Mouse (Mus musculus) hindbrain, embryonic 11.5 days (tissue): ENCODE measurements around the gene Patj. TPM values are rescaled to one million over a fixed set of nuclear protein-coding genes. Genes with fewer than 3 reads are reported as not detected.
"Not testable (repeated sequence)": the region's sequence is repeated elsewhere in the genome, so short reads cannot be mapped to it uniquely, and the experiment has no call there.

Source experiments
- ATAC-seq: fragments of 200-750 bp; cut with Nextera tagmentation; 2 replicates; pipeline ENCODE4 v1.8.0; 2017; ENCODE audit warnings: mild to moderate bottlenecking, moderate TSS enrichment, moderate library complexity; ENCODE audit not compliant: low FRiP score
- DNase-seq: peaks from one replicate; pipeline ENCODE4 v3.0.0-alpha.2; 2015; ENCODE audit warnings: low spot score
- H3K27ac ChIP-seq: fragments of 300-500 bp; sonication (generic); 2 replicates; pipeline ENCODE4 v1.5.1; 2014; ENCODE audit warnings: mild to moderate bottlenecking, low read depth, low read length
- H3K27me3 ChIP-seq: fragments of 300-500 bp; sonication (generic); 2 replicates; pipeline ENCODE4 v1.6.1; 2014; ENCODE audit warnings: mild to moderate bottlenecking, low read length, moderate library complexity, mixed read lengths; ENCODE audit not compliant: control insufficient read depth, insufficient read depth
- H3K36me3 ChIP-seq: fragments of 300-500 bp; sonication (generic); 2 replicates; pipeline ENCODE4 v1.6.1; 2014; ENCODE audit warnings: mild to moderate bottlenecking, low read length, moderate library complexity, mixed read lengths; ENCODE audit not compliant: control insufficient read depth, insufficient read depth
- H3K4me1 ChIP-seq: fragments of 300-500 bp; sonication (generic); replicated peaks from 2 replicates; pipeline ENCODE4 v1.6.1; 2014; ENCODE audit warnings: low read length, mixed read lengths; ENCODE audit not compliant: control insufficient read depth, insufficient read depth
- H3K4me2 ChIP-seq: fragments of 300-500 bp; sonication (generic); replicated peaks from 2 replicates; pipeline ENCODE4 v1.6.1; 2014; ENCODE audit warnings: mild to moderate bottlenecking, low read depth, low read length
- H3K4me3 ChIP-seq: fragments of 300-500 bp; sonication (generic); 2 replicates; pipeline ENCODE4 v1.5.1; 2014; ENCODE audit warnings: low read depth, low read length
- H3K9ac ChIP-seq: fragments of 300-500 bp; sonication (generic); 2 replicates; pipeline ENCODE4 v1.6.1; 2014; ENCODE audit warnings: low read depth, low read length
- H3K9me3 ChIP-seq: fragments of 300-500 bp; sonication (generic); 2 replicates; pipeline ENCODE4 v1.6.1; 2016; ENCODE audit warnings: low read length; ENCODE audit not compliant: control insufficient read depth
- WGBS: fragments of 180-500 bp; shearing (Covaris S2); extraction: QIAGEN DNeasy Blood & Tissue Kit; methylation state at CpG from one replicate; pipeline ENCODE4 v1.1.7; 2014; 5-methylcytosine and 5-hydroxymethylcytosine counted together
- polyA plus RNA-seq: library from polyadenylated mRNA; unstranded; fragments of >200 nt; fragmentation: Nextera tagmentation; extraction: Ambion mirVana; gene quantifications from 2 replicates; pipeline ENCODE4 v1.2.1, GENCODE M21; 2014

Gene Patj
- polyA plus RNA-seq, 1 experiment from 2014 or later: 9.7 TPM

DNA sequence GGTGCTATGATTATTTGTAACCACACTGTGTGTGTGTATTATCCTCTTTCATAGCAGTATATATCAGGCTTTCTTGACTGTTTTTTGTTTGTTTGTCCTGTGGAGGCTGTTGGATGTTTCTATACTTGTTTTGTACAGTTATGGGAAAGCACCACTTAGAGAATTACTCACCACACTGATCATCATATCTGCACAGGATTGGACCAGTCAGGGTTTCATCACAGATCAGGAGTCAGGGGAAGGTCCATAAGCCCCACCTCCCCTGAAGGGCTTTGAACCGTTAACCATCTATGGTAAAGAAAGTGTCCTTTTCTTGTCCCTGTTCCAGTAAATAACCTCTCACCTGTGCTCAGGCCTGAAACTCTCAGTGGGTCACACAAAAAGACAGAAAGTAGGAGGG is 226.6 kb downstream of the Patj start:
- 81% methylated on average over 1 of the region's 1 CpGs for WGBS
- ATAC-seq (no peak), DNase-seq (no peak)
- Histone ChIP-seq H3K4me1 (no peaks in the 10 kb centered on the region; the same call in 1 of the 2 replicates), H3K9me3 (no peaks in the 10 kb centered on the region), H3K4me3 (no peak overlapping the region), H3K27ac (no peak overlapping the region), H3K4me2 (no peak overlapping the region), H3K9ac (no peak overlapping the region), H3K27me3 (no peaks in the 10 kb centered on the region), H3K36me3 (no peaks in the 10 kb centered on the region)

DNA sequence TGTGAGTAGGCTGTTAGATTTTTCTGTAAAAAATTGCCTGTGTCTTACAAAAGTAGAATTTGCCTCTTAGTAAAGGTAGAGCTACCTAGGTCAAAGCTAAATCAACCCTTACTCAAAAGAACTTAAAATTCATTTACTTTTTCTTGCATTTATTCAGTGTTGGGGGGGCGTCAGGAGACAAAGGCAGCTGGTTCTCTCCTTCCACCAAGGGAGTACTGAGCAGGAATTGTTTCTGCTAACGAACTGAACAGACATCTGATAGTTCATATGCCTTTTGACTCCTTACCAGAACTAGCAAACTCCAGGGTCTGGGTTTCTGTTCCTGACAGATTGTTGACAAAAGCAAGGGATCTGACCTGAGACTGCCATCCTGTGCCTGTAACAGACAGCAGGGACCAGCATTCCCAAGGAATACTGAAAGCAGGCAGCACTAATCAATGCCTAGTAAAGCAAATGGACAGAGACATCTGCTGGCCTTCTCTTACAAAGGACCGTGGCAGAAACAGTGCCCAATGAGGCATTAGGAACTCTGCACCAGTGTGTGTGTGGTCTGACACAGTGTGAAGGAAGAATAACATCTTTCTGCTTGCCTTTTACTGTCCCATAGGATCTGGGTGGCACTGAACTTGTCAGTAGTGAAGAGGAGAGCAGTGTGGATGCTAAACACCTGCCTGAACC is 227.6 kb downstream of the Patj start:
- Histone ChIP-seq H3K9ac (no peak overlapping the region), H3K9me3 (no peaks in the 10 kb centered on the region), H3K4me3 (no peak overlapping the region), H3K27ac (no peak overlapping the region), H3K36me3 (no peaks in the 10 kb centered on the region), H3K4me2 (no peak overlapping the region), H3K27me3 (no peaks in the 10 kb centered on the region), H3K4me1 (no peaks in the 10 kb centered on the region; the same call in 1 of the 2 replicates)
- WGBS: 35% methylated on average over 3 of the region's 3 CpGs
- DNase-seq (peak; percentile 37), ATAC-seq (peak; percentile 81)

GRCm38 (mm10) chr4:98628286-98628685 is 232.7 kb downstream of the Patj start:
- no peak for ATAC-seq
- Histone ChIP-seq H3K4me3 (no peak overlapping the region), H3K4me2 (no peak overlapping the region), H3K27me3 (no peaks in the 10 kb centered on the region), H3K27ac (no peak overlapping the region), H3K9me3 (no peaks in the 10 kb centered on the region), H3K36me3 (no peaks in the 10 kb centered on the region), H3K4me1 (no peaks in the 10 kb centered on the region; the same call in 1 of the 2 replicates), H3K9ac (no peak overlapping the region)
- WGBS: 90% methylated on average over 6 of the region's 6 CpGs
- DNase-seq: no peak

GRCm38 (mm10) chr4:98629217-98629616 is 233.6 kb downstream of the Patj start:
- not testable (repeated sequence) for ATAC-seq, H3K27ac ChIP-seq, H3K9ac ChIP-seq, H3K27me3 ChIP-seq, H3K9me3 ChIP-seq, H3K4me1 ChIP-seq, H3K4me3 ChIP-seq, H3K36me3 ChIP-seq, H3K4me2 ChIP-seq, DNase-seq

DNA sequence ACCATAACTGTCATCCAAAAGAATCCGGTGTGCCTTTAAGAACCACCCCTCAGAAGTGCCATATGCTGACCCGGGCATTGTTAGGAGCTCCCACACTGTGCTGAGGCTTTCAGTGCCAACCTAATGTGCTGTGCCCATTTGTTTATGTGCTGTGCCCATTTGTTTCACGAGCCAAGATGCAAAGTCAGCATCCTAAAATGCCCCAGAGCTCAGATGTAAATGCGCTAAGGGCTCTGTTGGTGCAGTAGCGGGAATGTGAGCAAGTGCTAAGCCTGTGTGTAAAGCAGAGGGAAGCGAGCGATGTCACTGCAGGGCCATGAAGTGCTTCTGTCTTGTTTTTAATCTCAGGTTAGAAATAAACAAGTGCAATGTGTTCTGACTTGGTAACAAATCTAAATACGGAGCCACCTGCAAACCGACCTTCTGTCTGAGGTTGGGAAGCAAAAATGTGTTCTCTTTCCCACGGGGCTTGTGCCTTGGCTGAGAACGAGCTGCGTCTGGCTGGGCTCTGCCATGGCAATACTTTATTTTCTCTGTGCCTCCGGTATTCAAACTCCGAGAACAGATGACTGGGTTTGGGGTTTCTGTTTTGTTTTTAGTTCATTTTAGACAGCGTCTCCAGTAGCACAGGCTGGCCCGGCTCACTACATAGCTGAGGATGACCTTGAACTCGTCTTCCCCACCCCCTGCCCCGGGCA is 239.7 kb downstream of the Patj start:
- Histone ChIP-seq H3K9ac (no peak overlapping the region), H3K36me3 (no peaks in the 10 kb centered on the region), H3K4me3 (no peak overlapping the region), H3K9me3 (no peaks in the 10 kb centered on the region), H3K4me1 (no peaks in the 10 kb centered on the region), H3K27ac (no peak overlapping the region), H3K27me3 (no peaks in the 10 kb centered on the region), H3K4me2 (no peak overlapping the region)
- 89% methylated on average over 18 of the region's 18 CpGs for WGBS
- DNase-seq (no peak), ATAC-seq (no peak)

- DNase-seq (no peak), ATAC-seq (no peak)
- no peak overlapping the region for H3K27ac ChIP-seq
- H3K4me3 ChIP-seq: no peak overlapping the region
- H3K4me2 ChIP-seq: no peak overlapping the region
- 94% methylated on average over 8 of the region's 8 CpGs for WGBS
- no peak overlapping the region for H3K9ac ChIP-seq
- H3K27me3 ChIP-seq: no peaks in the 10 kb centered on the region
- no peaks in the 10 kb centered on the region for H3K36me3 ChIP-seq
- H3K9me3 ChIP-seq: no peaks in the 10 kb centered on the region
- H3K4me1 ChIP-seq: no peaks in the 10 kb centered on the region
Measured at GRCm38 (mm10) chr4:98638731-98639130, 243.1 kb downstream of the Patj start.

DNA sequence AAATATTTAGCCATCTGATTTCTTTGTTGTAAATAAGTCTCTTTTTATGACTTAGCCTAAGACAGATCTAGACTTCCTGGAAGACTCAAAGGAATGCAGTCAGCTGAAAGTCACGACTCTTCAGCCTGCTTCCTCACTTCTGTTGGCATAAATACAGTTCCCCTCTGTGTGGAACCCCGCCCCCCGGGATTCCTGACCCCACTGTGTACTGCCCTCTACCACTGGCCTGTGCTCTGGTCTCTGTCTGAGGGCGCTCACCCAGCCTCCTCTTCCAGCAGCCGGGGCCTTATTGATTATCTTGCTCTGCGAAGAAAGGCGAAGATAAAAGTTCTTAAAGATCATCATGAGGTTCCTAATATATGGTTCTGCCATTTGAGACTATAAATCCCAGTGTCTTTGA is 258.1 kb downstream of the Patj start:
- Histone ChIP-seq H3K36me3 (no peaks in the 10 kb centered on the region), H3K27ac (no peak overlapping the region), H3K9me3 (no peaks in the 10 kb centered on the region), H3K4me2 (no peak overlapping the region), H3K4me3 (no peak overlapping the region), H3K4me1 (no peaks in the 10 kb centered on the region), H3K27me3 (no peaks in the 10 kb centered on the region), H3K9ac (no peak overlapping the region)
- no peak for ATAC-seq
- 69% methylated on average over 7 of the region's 7 CpGs for WGBS
- DNase-seq: no peak

DNA sequence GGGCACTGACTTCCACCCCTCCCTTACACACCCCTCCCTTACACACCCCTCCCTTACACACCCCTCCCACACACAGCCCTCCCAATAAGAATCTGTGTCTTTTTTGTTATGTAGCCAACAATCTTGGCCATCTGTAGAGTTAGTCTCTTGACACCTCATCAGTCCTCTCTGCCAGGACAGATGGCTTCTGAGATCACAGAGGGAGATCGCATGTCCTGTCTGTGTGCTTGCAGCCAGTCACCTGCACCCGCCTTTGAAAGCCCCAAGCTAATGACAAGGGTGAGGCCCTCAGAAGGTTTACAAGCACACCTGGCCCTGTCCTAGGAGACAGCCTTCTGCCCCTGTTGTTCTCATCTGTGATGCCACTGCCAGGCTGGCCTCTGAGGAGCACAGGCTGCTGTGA is 258.8 kb downstream of the Patj start:
- Histone ChIP-seq H3K4me1 (no peaks in the 10 kb centered on the region), H3K27ac (no peak overlapping the region), H3K9me3 (no peaks in the 10 kb centered on the region), H3K27me3 (no peaks in the 10 kb centered on the region), H3K4me3 (no peak overlapping the region), H3K36me3 (no peaks in the 10 kb centered on the region), H3K9ac (no peak overlapping the region), H3K4me2 (no peak overlapping the region)
- whole genome bisulfite sequencing: 43% methylated on average over 2 of the region's 2 CpGs
- ATAC-seq: peak; percentile 40; the same call in 1 of the 2 replicates
- DNase-seq: no peak

DNA sequence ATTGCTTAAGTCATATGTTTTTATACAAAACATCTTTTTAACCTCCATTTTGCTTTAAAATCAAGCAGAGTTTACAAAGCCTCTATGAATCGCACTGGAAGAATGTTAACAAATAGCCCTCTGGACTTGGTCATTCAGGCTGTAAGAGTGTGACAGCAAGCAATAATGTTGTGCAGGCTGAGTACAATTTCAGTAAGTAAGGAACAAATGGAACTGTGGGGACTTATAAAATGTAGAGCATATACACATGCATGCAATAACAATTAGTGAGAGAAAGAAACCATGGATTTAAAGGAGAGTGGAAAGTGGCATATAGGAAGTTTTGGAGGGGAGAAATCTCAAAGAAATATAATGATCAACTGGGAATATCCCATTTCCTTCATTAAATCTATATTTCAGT is 261.2 kb downstream of the Patj start:
- H3K9ac ChIP-seq: no peak overlapping the region
- no peaks in the 10 kb centered on the region for H3K27me3 ChIP-seq
- WGBS: 93% methylated on average over 1 of the region's 1 CpGs
- no peak overlapping the region for H3K4me2 ChIP-seq
- no peaks in the 10 kb centered on the region for H3K4me1 ChIP-seq
- no peaks in the 10 kb centered on the region for H3K9me3 ChIP-seq
- ATAC-seq (no peak), DNase-seq (no peak)
- H3K36me3 ChIP-seq: no peaks in the 10 kb centered on the region
- no peak overlapping the region for H3K27ac ChIP-seq
- H3K4me3 ChIP-seq: no peak overlapping the region
